Mouse (Mus musculus) activated CD4-positive, CD25-positive, alpha-beta regulatory T cell, adult 9 weeks (primary cell): Measurements from ENCODE around the gene B3galnt1. TPM values are rescaled to one million over a fixed set of nuclear protein-coding genes. Genes with fewer than 3 reads are reported as not detected.

Source experiments
- polyA plus RNA-seq: library from polyadenylated mRNA; unstranded; fragments of 100-300 nt; shearing (Covaris generic); gene quantifications from one replicate; pipeline ENCODE4 v1.2.1, GENCODE M21; 2017

B3galnt1 gene
- not detected for polyA plus RNA-seq

DNA sequence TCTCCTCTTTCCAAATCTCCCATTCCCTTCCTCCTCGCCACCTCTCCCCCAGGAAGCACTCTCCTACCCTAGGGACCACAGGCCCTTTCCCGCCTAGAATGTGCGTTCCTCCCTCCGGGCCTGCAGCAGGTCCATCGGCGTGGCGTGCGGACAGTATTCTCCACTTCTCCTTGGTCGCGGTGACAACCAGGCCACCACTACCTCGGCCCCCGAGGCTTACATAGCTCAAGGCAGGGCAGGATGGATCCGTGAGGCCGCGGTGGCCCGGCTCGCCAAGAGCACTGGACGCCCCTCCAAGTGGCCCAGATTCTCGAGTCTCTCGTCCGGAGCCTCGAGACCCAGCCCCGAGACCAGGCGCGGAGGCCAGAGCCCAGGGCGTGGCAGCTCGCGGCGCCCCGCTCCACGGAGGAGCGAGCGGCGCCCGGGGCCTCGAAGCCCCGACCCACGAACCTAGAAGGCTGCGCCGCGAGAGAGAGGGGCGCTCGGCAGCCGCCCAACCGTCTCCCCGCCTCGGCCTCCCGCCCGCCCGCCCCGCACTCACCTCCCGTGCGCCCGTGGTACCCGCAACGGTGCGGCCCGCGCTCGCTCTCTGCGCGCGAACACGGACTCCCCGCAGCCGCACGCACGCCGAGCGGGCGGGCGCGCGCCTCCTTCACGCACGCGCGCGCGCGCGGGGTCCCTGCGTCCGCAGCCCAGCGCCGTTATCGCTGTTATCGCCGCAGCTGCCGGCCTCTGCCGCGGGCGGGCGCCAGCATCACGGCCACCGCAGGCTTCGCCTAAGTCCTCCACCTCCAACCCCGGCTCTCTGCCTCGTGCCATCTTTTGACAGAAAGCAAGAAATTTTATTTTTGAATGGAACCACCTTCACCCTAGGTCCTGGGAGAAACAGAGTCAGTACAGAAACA lies at the start of gene B3galnt1:
Gene B3galnt1 (minus strand): TSS at position 700 of the 905 bp plus-strand sequence.

Other genes with a start within 250 kb of the B3galnt1 start
- gene Nmd3, start 123.0 kb upstream of the B3galnt1 start, polyA plus RNA-seq = 155 TPM